Mouse (Mus musculus): ENCODE measurements around the gene Kif17.

The Kif17 gene

GRCm38 (mm10) chr4:138261843-138262681 is 11.8 kb downstream of the Kif17 start:
- peak; percentile 90 for DNase-seq

DNA sequence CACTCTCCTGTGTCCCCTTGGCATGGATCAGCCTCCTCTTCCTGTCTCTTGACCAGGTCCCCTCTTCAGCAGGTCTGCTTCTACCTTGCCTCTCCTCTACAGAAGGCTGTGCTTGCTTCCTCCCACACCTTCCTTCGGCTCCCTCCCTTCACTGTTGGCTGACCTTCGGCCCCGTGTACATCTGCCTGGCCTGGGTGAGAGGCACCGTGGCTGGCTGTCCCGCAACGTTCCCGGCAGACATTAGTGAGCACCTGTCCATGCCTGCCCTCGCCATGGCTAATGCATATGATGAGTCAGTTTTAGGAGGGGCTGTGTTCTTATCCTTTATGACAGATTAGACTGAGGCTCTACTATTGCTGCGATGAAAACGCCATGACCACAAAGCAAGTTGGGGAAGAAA is 17.6 kb downstream of the Kif17 start:
- DNase-seq: no peak

DNA sequence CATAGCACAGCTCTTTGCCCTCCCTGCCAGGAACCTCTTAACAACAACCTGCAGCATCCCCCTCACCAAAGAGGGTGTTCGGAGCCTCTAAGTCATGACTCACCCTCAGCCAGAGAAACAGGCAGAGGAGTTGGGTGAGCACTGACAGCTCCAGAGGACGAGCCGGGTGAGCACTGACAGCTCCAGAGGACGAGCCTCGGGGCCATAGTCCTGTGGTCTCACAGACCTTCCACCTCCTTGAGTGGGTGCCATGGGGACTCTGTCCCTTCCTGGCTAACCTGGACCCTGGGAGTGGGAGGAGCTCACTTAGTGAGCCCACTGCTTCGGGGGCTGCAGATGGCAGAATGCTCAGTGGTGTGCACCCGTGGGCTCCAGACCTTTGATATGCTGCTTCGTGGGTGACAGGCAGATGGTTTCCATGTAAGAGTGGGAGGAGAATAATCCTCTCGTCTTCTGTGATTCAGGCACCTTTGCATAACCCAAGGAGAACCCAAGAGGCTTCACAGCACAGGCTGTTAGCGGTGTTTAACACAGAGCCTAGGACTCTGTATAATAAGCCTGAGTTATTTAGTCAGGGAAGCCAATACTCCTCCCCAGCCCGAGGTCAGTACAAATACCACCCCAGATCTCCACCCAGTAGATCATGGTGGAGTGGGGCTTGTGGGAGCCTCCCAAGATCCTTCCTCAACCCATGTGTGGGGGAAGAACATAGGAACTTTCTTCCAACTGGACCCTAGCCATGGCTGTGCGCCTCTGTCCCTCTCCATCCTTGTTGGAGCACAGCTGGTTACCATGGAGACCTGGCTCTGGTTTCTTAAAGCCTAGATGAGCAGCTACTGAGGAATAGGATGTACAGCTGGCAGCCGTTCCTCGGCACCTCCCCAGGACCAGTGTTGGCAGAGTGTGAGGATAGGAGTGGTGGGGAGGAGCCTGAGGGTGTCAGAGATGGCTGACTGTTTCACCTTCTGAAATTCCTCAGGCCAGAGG is 22.1 kb downstream of the Kif17 start:
- DNase-seq: no peak

GRCm38 (mm10) chr4:138278346-138278745 is 28.1 kb downstream of the Kif17 start:
- no peak for DNase-seq

- DNase-seq: no peak
Measured at GRCm38 (mm10) chr4:138282834-138283233, 32.6 kb downstream of the Kif17 start.

DNA sequence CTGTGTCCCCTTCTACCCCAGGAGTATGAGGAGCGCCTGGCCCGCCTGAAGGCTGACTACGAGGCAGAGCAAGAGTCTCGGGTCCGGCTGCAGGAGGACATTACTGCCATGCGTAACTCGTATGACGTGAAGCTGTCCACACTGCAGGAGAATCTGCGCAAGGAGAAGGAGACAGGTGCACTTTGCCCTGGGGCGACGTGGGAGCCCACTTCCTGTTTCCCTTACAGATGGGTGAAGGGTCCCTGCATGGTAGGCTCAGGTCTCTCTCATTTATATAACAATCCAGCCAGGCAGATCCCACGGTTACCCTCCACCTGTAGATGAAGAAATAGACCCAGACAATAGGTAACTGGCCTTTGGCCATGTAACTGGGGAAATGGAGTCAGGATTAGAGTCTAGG is 36.2 kb downstream of the Kif17 start:
- no peak for DNase-seq

- no peak for DNase-seq
Measured at GRCm38 (mm10) chr4:138288691-138289090, 38.5 kb downstream of the Kif17 start.

DNA sequence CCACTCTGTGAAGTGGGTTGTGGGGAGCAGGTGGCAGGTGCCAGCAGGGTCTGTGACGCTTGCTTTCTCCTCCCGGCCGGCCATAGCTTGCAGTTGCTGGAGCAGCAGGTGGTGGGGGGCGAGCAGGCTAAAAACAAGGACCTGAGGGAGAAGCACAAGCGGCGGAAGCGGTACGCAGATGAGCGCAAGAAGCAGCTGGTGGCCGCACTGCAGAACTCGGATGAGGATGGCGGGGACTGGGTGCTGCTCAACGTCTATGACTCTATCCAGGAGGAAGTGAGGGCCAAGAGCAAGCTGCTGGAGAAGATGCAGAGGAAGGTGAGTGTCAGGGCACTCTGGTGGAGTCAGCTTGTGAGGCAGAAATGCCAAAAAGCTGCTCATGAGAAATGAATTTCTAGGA is 41.8 kb downstream of the Kif17 start:
- no peak for DNase-seq

- DNase-seq: no peak
Measured at GRCm38 (mm10) chr4:138293261-138293948, 43.2 kb downstream of the Kif17 start.

GRCm38 (mm10) chr4:138293949-138294550 is 43.8 kb downstream of the Kif17 start:
- DNase-seq: no peak

DNA sequence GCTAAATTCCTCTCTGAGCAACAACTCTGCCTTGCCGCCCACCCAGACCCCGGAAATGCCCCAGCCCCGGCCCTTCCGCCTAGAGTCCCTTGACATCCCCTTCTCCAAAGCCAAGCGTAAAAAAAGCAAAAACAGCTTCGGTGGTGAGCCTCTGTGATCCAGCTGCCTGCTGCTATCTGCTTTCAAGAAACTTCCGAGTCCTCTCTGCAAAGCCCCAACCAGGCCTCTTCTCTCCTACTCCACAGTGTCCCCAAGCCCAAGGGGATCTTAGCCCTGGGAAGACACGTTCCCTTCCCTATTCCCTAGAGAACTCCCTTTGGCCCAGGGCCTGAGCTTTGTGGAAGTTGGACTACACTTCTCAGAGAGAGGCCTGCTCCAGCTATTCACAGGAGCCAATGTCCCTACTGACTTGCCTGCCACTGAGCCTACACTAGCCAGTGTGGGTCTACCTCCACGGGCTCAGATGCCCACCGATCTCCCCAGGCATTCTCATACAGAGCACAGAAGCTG is 51.1 kb downstream of the Kif17 start:
- no peak for DNase-seq

DNA sequence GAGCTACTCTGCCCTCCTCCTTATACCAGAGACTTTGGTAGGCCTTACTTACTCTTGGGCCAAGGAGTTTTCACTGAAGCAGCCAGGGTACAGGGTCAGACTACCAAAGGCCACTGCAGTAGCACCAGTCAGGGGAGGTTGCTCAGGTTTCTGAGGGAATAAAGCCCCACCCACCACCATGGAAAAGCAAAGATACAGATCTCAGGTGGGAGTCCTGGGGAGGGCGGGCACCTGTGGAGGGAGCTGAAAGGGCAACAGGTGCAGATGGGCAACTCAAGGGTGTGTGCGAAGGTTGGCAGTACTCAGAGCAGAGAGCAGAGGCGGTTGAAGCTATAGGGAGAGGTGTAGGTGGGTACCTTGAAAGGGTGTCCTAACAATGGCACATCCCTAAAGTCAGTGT is 52.8 kb downstream of the Kif17 start:
- DNase-seq: no peak

- DNase-seq: no peak
Measured at GRCm38 (mm10) chr4:138303742-138304141, 53.5 kb downstream of the Kif17 start.

GRCm38 (mm10) chr4:138304340-138305104 is 54.3 kb downstream of the Kif17 start, which contains the start of gene Ddost:
Gene Ddost (plus strand): TSS chr4:138304730.
- peak; percentile 96 for DNase-seq

GRCm38 (mm10) chr4:138307025-138307424 is 56.8 kb downstream of the Kif17 start:
- DNase-seq: no peak

- no peak for DNase-seq
Measured at GRCm38 (mm10) chr4:138307739-138308138, 57.5 kb downstream of the Kif17 start.

- no peak for DNase-seq
Measured at GRCm38 (mm10) chr4:138310311-138310910, 60.2 kb downstream of the Kif17 start.

DNA sequence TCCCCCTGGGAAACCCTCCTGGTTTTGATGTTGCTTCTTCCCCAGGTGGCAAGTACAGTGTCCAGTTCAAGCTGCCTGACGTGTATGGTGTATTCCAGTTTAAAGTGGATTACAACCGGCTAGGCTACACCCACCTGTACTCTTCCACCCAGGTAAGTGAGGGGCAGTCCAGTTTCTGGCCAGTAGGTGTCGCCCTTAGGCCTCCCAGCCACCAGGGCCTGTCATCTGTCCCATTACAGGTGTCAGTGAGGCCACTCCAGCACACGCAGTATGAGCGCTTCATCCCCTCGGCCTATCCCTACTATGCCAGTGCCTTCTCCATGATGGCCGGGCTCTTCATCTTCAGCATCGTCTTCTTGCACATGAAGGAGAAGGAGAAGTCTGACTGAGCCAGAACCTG is 61.4 kb downstream of the Kif17 start:
- peak; percentile 50 for DNase-seq

DNA sequence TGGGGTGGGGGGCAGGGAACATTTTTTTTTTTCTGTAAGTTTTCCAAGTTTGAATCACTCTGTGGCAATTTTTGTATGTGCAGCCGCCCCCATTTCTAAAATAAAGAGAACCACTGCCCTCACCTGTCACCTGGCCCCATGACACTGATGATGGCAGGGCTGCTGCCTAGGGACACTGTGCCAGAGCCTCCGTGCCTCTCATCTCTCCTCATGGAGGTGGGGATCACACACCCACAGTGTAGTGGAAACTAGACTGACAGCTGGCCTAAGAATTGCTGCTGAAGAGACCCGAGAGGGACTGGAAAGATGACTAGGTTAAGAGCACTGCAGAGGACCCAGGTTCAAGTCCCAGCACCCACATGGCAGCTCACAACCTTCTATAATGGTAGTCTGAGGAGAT is 61.9 kb downstream of the Kif17 start:
- DNase-seq: no peak

GRCm38 (mm10) chr4:138313021-138313420 is 62.8 kb downstream of the Kif17 start:
- no peak for DNase-seq

GRCm38 (mm10) chr4:138313795-138314194 is 63.6 kb downstream of the Kif17 start:
- no peak for DNase-seq

Data from right cerebral cortex, postnatal 4 days (tissue).